Mouse (Mus musculus) monocyte, adult 5-6 weeks (primary cell): ENCODE results near the gene Msmo1. TPM values are rescaled to one million over a fixed set of nuclear protein-coding genes. Genes with fewer than 3 reads are reported as not detected.

Experiments used
- ATAC-seq: fragments of 153-309, 156-312 bp; replicated peaks from 2 replicates; pipeline ENCODE4 v1.8.0; 2017; ENCODE audit warnings: mild to moderate bottlenecking; ENCODE audit not compliant: low TSS enrichment, insufficient number of reproducible peaks, severe bottlenecking, poor library complexity, low FRiP score
- total RNA-seq: library from RNA; stranded (forward); fragments of 200-1000, 200-491, 200-594 nt; gene quantifications from 3 replicates; pipeline ENCODE4 v1.2.3, GENCODE M21; 2017

Msmo1 gene
- 77.7 to 101 TPM (median 92.3 TPM) in 3 replicates for total RNA-seq

GRCm38 (mm10) chr8:64733271-64733943 lies at the start of gene Msmo1:
TSS of gene Msmo1 (minus strand) at chr8:64733792.
- ATAC-seq = peak; percentile 98

DNA sequence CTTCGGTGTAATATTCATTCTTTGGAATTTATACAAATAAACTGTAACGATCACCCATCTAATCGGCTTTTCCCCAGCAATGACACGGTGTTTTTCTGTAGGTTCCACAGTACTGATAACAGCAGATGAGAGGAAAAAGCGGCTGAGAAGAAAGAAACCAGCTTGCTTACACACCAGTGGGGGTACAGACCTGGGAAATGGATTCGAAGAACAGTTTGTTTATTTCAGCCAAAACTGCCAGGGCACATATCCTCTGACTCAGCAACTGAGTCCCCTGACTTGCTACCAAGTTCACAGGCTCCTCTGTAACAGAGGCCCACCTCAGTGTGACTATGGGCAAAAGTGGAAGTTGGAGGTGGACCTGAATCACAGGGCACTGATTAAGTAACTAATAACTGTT lies 48.4 kb upstream of the Msmo1 start:
- no peak for ATAC-seq

DNA sequence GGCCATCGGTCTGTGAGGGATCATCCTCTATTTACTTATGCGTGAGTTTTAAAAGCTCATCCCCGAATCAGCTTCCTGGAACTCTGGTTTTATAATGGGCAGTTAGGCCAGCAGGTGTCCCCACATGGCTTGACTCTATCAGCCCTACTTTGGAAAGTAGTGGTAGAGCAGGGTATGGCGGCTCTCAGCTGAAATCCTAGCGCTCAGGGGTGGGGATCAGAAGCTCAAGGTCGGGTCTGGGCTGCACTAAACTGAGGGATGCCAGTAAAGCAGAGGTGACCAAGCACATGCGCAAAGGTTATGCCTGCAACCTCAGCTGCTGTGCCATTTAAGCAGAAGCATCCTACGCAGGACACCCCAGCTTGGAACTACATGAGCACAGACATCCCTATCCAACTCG lies 44.3 kb upstream of the Msmo1 start:
- ATAC-seq = no peak

GRCm38 (mm10) chr8:64774136-64774535 lies 40.5 kb upstream of the Msmo1 start:
- ATAC-seq = no peak

DNA sequence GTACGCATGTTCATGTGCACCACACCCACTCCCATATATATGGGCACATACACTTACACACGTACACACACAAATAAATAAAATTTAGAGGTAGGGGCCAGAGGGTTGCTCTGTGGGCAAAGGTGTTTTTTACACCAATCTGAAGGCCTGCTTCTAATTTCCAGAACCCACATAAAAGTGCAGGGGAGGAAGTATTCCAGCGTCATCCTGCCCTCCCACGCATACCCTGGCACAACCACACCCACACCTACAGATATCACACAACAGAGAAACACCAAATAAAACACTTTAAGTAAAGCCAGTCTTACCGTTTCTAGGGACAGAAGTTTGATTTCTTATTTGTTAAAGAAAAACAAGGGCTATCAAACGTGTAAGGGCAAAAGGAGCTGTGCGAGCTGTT lies 37.2 kb upstream of the Msmo1 start:
- ATAC-seq = no peak

- ATAC-seq = no peak
These were observed 36.0 kb upstream of the Msmo1 start for GRCm38 (mm10) chr8:64769586-64769985.

DNA sequence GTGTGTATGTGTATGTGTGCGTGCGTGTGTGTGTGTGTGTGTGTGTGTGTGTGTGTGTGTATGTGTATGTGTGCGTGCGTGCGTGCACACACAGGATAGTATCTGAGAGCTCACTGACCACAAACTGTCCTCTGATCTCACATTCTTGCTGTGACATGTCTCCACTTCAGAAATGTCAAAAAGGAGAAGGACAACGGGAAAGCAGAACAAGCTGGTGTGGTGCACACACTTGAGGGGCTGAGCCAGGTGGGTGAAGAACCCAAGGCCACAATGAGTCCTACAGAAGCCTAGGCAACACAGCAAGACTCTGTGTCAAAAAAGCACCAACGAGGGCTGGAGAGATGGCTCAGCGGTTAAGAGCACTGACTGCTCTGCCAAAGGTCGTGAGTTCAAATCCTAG lies 35.1 kb upstream of the Msmo1 start:
- ATAC-seq = no peak

DNA sequence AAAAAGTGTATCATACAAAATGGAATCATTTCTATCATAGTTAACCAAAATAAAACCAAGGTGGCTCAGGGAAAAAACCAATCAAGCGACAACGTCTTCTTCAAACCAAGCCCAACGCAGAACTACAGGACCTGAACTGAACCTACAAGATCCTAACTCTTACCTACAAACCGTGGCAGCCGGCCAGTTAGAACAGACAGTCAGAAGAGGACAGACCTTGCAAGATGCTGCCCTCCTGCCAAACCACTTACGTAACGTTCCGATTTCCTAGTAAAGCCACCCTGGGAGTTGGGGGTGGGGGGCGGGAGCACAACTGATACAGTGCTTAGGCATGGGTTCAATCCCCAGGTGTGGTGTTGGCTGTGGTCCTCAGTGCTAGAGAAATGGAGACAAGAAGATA lies 33.5 kb upstream of the Msmo1 start:
- ATAC-seq = no peak

DNA sequence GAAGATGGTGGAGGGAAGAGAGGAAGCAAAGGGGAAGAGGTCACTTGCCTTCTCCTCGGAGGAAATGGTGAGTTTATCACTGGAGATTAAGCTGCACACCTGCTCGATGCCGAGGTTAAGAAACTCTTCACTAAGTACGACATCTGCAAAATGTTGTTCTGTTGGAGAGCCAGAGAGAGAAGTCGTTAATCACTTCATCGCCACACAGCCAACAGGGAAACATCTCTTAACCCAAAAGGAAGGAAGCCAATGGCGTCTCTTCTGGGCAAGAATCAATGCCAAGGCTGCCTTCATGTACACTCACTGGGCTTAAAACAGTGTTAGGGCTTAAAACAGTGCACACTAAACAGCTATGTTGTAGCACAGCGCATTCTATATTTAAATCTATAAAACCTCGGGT lies 30.5 kb upstream of the Msmo1 start:
- ATAC-seq = no peak

DNA sequence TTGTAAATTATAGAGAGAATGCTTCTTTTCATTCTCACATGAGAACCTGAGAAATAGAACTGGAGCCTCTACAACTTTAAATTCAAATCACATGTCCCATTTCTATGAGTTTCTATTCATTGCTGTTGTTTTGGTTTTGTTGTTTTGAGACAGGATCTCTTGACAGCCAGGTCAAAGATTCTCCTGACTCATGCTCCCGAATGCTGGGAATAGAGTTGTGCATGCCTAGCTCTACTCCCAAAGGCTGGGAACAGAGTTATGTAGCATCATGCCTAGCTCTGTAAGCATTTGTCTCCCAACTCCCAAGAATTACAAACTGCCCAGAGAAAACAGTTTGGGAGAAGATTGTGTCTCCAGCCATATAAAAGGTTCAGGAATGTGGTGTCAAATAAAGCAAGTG lies 29.2 kb upstream of the Msmo1 start:
- no peak for ATAC-seq

GRCm38 (mm10) chr8:64761430-64761829 lies 27.8 kb upstream of the Msmo1 start:
- no peak for ATAC-seq

GRCm38 (mm10) chr8:64757956-64758355 lies 24.4 kb upstream of the Msmo1 start:
- ATAC-seq = no peak

DNA sequence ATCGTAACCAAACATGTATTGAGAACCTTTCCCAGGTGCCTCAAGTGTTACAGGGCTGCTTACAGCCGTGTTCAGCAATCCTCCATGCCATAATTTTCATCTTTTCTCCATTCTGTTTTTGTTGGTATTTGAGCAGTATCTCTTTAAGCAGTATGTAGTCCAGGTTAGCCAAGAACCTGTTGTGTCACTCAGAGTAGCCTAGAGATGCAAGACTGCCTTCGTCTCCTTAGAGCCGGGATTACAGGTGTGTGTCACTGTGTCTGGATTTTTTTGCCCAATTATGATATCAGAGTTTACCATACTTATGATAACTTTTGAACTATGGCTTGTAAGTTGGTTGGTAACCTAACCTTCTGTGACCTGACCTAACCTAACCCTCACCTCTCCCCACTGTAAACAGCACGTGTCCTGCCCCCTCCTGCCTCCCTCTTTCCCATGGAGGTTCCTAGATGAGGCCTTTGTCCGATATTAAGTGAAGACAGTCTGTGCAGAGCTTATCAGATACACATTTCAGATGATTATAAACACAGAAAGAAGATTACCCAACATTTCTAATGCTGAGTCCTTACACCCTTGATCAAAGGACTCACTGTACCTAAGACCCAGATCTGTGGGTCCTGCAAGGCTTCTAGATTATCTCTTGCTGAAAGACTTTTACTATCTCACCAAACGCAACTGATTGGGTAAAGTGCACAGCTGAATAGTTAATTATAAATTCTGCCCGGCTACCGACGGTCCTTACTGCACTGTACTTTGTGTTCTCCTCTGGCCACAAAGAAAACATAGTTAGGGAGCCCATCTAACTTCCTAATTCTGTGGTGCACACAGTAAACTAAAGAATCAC lies 12.8 kb upstream of the Msmo1 start:
- ATAC-seq = no peak

DNA sequence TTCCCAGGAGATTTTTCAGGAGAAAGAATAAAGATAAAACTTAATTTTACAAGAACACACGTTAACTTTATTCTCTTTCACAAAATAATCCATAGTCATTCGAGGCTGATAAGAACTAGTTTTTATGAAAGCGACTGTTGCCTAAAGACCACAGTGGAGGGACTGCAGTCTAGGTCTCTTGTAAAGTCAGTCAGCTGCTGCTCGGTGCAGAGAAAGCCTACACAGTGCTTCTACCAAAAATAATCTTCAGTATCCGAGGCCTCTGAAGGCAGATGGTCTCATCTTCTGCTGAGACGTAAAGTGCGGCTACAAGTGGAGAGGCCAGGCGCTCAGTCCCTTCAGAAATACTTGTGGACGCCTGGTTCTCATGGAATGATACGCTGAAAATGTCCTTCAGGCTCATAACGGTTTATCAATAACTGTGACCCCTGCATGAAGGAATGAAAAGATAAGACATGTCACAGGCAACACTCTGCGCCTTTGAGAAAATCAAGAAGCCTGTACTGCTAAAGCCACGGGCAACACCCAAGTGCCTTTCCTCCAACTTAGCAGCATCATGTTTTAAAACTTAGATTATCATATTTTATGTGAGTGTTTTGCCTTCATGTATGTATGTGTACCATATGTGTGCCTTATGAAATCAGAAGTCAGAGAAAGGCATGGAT lies 7.1 kb upstream of the Msmo1 start:
- no peak for ATAC-seq

DNA sequence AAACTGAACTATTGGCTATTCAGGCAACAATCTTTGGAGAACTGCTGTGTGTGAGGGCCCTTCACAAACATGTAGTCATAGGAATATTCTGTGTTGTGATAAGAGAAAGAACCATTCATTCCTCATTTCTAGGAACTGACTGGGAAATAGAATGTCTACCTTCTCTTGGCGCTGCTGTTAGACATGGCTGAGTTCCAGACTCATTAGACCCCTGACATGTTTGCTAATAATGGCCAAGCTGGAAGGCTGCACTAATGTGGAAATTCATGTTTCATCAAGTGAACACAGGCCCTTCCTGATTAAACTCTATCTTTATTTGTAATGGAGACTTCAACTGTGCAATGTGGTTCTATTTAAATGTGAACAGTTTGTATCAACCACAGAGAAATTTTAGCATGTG lies 5.3 kb upstream of the Msmo1 start:
- no peak for ATAC-seq

DNA sequence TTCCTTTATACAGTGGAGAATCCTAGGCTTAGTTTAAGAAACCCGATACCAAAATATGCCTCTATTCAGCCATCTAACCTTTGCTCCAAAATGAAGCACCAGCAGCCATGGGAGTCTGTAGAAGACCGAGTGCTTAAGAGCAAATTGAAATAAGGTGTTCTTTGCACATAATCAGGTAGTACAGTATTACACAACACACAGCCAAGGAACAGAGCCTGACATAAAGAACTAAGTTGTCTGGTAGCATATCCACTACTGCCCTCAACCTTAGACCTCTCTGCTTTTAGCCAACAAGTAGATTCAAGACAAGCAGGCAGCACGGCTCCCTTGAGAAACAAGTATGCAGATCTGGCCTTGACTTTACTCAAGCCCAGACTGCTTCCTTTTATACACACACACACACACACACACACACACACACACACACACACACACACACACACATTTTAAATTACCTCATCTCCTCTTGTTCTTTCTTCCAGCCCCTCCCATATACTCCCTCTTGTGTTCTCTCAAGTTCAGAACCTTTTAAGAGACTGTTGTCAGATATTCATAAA lies 3.3 kb upstream of the Msmo1 start:
- no peak for ATAC-seq

- no peak for ATAC-seq
These were observed 1.6 kb upstream of the Msmo1 start for GRCm38 (mm10) chr8:64735161-64735560.

GRCm38 (mm10) chr8:64732596-64732995 lies 996 bp downstream of the Msmo1 start:
- ATAC-seq = no peak

DNA sequence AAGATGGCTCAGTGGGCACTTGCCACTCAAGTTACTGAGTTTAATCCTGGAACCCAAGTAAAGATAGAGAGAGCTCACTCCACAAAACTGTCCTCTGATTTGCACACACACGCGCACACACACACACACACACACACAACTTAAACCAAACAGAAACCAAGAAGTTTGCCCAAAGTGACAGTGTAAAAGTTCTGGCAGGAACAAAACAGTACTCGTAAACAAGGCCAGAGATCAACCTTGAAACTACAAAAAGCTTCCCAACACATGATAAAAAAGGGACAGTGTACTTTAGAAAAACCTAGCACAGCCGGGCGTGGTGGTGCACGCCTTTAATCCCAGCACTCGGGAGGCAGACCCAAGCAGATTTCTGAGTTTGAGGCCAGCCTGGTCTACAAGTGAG lies 5.4 kb downstream of the Msmo1 start:
- ATAC-seq = no peak
